Mouse (Mus musculus): ENCODE results near the gene Ripor2. TPM values are rescaled to one million over a fixed set of nuclear protein-coding genes. Genes with fewer than 3 reads are reported as not detected.

The Ripor2 gene
- polyA plus RNA-seq, 1 experiment, result 34.3 TPM

GRCm38 (mm10) chr13:24626698-24627436 is 44.9 kb downstream of the Ripor2 start:
- no peaks in the 10 kb centered on the region for H3K36me3 ChIP-seq (ENCODE audit: control insufficient read depth, insufficient read depth, low read length)
- 98% methylated on average over 6 of the region's 6 CpGs for WGBS
- no peak for DNase-seq
- H3K27ac ChIP-seq (ENCODE audit: control insufficient read depth, insufficient read depth, low read length), result no peak overlapping the region
- H3K27me3 ChIP-seq (ENCODE audit: control insufficient read depth, insufficient read depth, low read length), result no peaks in the 10 kb centered on the region
- no peak for TF ChIP-seq POLR2A (IDR thresholded peaks at IDR 0.05; ENCODE audit: control insufficient read depth, extremely low read depth, insufficient read depth, low read length, poor library complexity)
- no peak for TF ChIP-seq CTCF (IDR thresholded peaks at IDR 0.05; ENCODE audit: borderline replicate concordance, control insufficient read depth, extremely low read depth, insufficient read depth, low read length, poor library complexity)
- no peak overlapping the region for H3K4me3 ChIP-seq (ENCODE audit: control insufficient read depth, insufficient read depth, low read length)
- peaks cover 12% of the 10 kb centered on the region for H3K4me1 ChIP-seq (replicated peaks; ENCODE audit: control insufficient read depth, insufficient read depth, low read length)

DNA sequence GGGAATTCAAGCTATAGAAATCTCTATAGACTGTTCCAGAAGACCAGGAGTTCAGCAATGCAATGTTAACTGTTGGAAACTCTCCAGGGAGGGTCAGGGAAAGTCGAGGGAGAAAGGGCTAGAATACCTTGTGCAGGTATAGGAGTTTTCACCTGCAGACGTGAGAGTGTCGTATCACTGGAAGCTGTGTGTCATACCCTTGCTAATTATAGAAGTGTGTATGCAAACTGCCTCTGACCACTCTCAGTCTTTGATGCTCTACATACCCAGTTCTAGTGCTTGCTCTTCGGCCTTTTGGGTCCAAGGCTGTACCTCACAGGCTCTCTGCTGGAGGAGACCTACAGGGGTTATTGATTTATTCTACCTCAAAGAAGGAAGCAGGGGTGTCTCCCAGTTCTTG is 46.2 kb downstream of the Ripor2 start:
- no peak overlapping the region for H3K4me3 ChIP-seq (ENCODE audit: control insufficient read depth, insufficient read depth, low read length)
- no peaks in the 10 kb centered on the region for H3K36me3 ChIP-seq (ENCODE audit: control insufficient read depth, insufficient read depth, low read length)
- TF ChIP-seq POLR2A (IDR thresholded peaks at IDR 0.05; ENCODE audit: control insufficient read depth, extremely low read depth, insufficient read depth, low read length, poor library complexity) (no peak), CTCF (IDR thresholded peaks at IDR 0.05; ENCODE audit: borderline replicate concordance, control insufficient read depth, extremely low read depth, insufficient read depth, low read length, poor library complexity) (no peak)
- H3K27me3 ChIP-seq (ENCODE audit: control insufficient read depth, insufficient read depth, low read length), result no peaks in the 10 kb centered on the region
- peaks cover 16% of the 10 kb centered on the region for H3K4me1 ChIP-seq (replicated peaks; ENCODE audit: control insufficient read depth, insufficient read depth, low read length)
- DNase-seq, result no peak
- no peak overlapping the region for H3K27ac ChIP-seq (ENCODE audit: control insufficient read depth, insufficient read depth, low read length)
- 90% methylated on average over 4 of the region's 4 CpGs for WGBS

DNA sequence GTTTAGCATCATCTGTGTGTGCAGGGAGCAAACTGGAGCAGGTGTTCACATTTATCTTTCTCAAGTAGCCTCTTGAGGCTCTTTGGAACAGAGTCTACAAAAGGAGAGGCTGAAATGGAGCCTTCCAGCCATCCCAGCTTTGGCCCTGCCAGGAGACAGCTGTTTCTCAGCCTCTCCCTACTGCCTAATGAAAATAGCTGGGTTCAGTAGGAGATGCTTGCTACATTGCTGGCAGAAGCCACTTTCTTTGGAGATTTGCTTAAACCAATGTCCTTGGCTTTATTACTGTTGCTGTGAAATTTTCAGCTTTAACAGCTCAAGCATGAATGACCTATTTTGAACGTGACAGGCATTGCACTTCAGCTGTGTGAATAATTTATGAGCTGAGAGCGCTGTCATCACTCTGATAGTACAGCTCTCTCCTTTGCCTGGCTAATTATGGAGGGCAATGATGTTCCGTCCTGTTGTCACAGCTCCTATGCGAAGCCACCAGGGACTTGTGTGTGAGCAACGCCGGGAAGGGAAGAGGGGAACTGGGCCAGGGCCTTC is 47.2 kb downstream of the Ripor2 start:
- no peaks in the 10 kb centered on the region for H3K36me3 ChIP-seq (ENCODE audit: control insufficient read depth, insufficient read depth, low read length)
- 93% methylated on average over 6 of the region's 6 CpGs for WGBS
- H3K4me3 ChIP-seq (ENCODE audit: control insufficient read depth, insufficient read depth, low read length), result no peak overlapping the region
- no peaks in the 10 kb centered on the region for H3K27me3 ChIP-seq (ENCODE audit: control insufficient read depth, insufficient read depth, low read length)
- TF ChIP-seq CTCF (IDR thresholded peaks at IDR 0.05; ENCODE audit: borderline replicate concordance, control insufficient read depth, extremely low read depth, insufficient read depth, low read length, poor library complexity) (no peak), POLR2A (IDR thresholded peaks at IDR 0.05; ENCODE audit: control insufficient read depth, extremely low read depth, insufficient read depth, low read length, poor library complexity) (no peak)
- H3K4me1 ChIP-seq (replicated peaks; ENCODE audit: control insufficient read depth, insufficient read depth, low read length), result peaks cover 25% of the 10 kb centered on the region
- DNase-seq, result no peak
- H3K27ac ChIP-seq (ENCODE audit: control insufficient read depth, insufficient read depth, low read length), result no peak overlapping the region

DNA sequence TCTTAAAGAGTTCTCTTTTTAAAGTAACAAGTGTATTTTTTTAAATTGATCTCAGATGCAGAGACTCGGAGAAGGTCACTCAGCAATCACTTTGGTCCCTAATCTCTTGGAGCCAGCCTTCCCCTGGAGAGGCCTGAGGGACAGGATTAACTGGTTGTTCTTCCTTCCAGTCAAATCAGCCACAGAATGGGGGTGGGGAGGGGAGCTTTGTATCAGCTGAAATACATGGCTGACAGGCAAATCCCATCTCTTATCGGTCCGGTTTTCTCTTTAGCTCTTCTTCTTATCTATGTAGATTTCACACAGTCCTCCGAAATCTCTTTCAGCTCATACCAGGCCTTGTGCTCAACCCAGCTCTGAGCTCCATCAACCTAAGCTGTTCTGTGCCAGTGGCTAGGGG is 48.4 kb downstream of the Ripor2 start:
- peaks cover 33% of the 10 kb centered on the region for H3K4me1 ChIP-seq (replicated peaks; ENCODE audit: control insufficient read depth, insufficient read depth, low read length)
- DNase-seq, result no peak
- no peak overlapping the region for H3K4me3 ChIP-seq (ENCODE audit: control insufficient read depth, insufficient read depth, low read length)
- WGBS, result 92% methylated on average over 4 of the region's 4 CpGs
- no peaks in the 10 kb centered on the region for H3K36me3 ChIP-seq (ENCODE audit: control insufficient read depth, insufficient read depth, low read length)
- no peaks in the 10 kb centered on the region for H3K27me3 ChIP-seq (ENCODE audit: control insufficient read depth, insufficient read depth, low read length)
- no peak for TF ChIP-seq CTCF (IDR thresholded peaks at IDR 0.05; ENCODE audit: borderline replicate concordance, control insufficient read depth, extremely low read depth, insufficient read depth, low read length, poor library complexity)
- no peak for TF ChIP-seq POLR2A (IDR thresholded peaks at IDR 0.05; ENCODE audit: control insufficient read depth, extremely low read depth, insufficient read depth, low read length, poor library complexity)
- H3K27ac ChIP-seq (ENCODE audit: control insufficient read depth, insufficient read depth, low read length), result no peak overlapping the region

DNA sequence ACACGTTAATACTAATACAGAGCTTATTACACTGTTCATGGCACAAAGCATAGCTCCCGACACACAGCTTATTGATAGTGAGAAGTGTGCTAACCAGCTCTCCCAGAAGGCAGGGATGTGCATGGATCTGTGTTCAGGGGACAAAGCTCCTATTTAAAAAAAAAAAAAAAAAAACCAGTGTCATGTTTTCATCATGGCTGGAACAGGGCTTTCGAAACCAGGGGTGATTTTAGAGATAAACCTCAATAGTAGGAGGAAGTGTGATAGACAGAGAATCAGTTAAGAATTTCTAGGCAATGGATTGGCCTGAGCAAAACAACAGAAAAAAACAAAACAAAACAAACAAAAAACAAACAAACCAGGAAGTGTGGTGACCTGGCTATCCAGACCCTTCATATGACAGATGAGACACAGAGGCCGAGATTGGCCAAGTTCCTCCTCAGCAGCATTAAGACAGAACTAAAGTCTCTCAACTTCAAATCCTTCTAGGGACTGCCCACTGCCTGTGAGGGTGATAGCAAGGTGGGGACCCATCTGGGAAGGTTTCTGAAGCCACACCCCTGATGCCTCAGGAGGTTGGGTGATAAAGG is 51.1 kb downstream of the Ripor2 start:
- H3K27me3 ChIP-seq (ENCODE audit: control insufficient read depth, insufficient read depth, low read length), result no peaks in the 10 kb centered on the region
- no peak overlapping the region for H3K4me3 ChIP-seq (ENCODE audit: control insufficient read depth, insufficient read depth, low read length)
- TF ChIP-seq POLR2A (IDR thresholded peaks at IDR 0.05; ENCODE audit: control insufficient read depth, extremely low read depth, insufficient read depth, low read length, poor library complexity) (no peak), CTCF (IDR thresholded peaks at IDR 0.05; ENCODE audit: borderline replicate concordance, control insufficient read depth, extremely low read depth, insufficient read depth, low read length, poor library complexity) (no peak)
- no peak for DNase-seq
- 74% methylated on average over 4 of the region's 4 CpGs for WGBS
- no peak overlapping the region for H3K27ac ChIP-seq (ENCODE audit: control insufficient read depth, insufficient read depth, low read length)
- H3K4me1 ChIP-seq (replicated peaks; ENCODE audit: control insufficient read depth, insufficient read depth, low read length), result peaks cover 48% of the 10 kb centered on the region
- H3K36me3 ChIP-seq (ENCODE audit: control insufficient read depth, insufficient read depth, low read length), result no peaks in the 10 kb centered on the region

GRCm38 (mm10) chr13:24634346-24635120 is 52.5 kb downstream of the Ripor2 start:
- DNase-seq, result no peak
- Histone ChIP-seq H3K27me3 (ENCODE audit: control insufficient read depth, insufficient read depth, low read length) (no peaks in the 10 kb centered on the region), H3K36me3 (ENCODE audit: control insufficient read depth, insufficient read depth, low read length) (no peaks in the 10 kb centered on the region), H3K27ac (ENCODE audit: control insufficient read depth, insufficient read depth, low read length) (no peak overlapping the region), H3K4me3 (ENCODE audit: control insufficient read depth, insufficient read depth, low read length) (no peak overlapping the region), H3K4me1 (replicated peaks; ENCODE audit: control insufficient read depth, insufficient read depth, low read length) (peaks cover 55% of the 10 kb centered on the region)
- WGBS, result 37% methylated on average over 13 of the region's 13 CpGs
- no peak for TF ChIP-seq POLR2A (IDR thresholded peaks at IDR 0.05; ENCODE audit: control insufficient read depth, extremely low read depth, insufficient read depth, low read length, poor library complexity)
- no peak for TF ChIP-seq CTCF (IDR thresholded peaks at IDR 0.05; ENCODE audit: borderline replicate concordance, control insufficient read depth, extremely low read depth, insufficient read depth, low read length, poor library complexity)
